Mouse (Mus musculus) splenic B cell, adult 2 months (primary cell): Measurements from ENCODE around the gene Tmem108.

Experiments used
- DNase-seq: peaks from one replicate; pipeline ENCODE4 v3.0.0-alpha.2; 2011; ENCODE audit warnings: low read depth, low spot score
- H3K27me3 ChIP-seq: 2 replicates; pipeline ENCODE4 v1.6.1; 2012; ENCODE audit warnings: mild to moderate bottlenecking, low read length, moderate library complexity, mixed read lengths; ENCODE audit not compliant: control insufficient read depth, poor library complexity, insufficient read depth, severe bottlenecking
- H3K36me3 ChIP-seq: 2 replicates; pipeline ENCODE4 v1.6.1; 2012; ENCODE audit warnings: mild to moderate bottlenecking, low read length, moderate library complexity, mixed read lengths; ENCODE audit not compliant: control insufficient read depth, poor library complexity, insufficient read depth, severe bottlenecking

Gene Tmem108

GRCm38 (mm10) chr9:103558240-103558639 lies 203.4 kb downstream of the Tmem108 start:
- no peak for DNase-seq
- H3K27me3 ChIP-seq: no peaks in the 10 kb centered on the region
- H3K36me3 ChIP-seq: no peaks in the 10 kb centered on the region

DNA sequence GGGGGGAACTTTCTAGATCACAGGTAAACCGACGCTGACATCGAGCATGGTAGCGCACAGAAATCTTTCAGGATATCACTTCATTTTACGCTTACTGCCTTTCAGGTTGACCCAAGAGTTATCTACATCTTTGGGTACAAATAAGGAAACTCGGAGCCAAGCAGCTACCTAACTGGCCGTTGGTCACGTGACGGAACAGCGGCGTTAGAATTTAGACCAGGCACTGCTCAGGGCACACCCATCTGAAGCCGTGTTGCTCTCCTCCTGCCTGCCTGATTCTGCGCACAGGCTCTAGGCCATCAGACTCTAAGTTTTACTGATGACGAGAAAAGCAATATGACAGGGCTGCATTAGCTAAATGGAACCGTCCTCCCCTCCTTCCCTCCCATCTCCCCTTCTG lies 204.6 kb downstream of the Tmem108 start:
- Histone ChIP-seq H3K36me3 (no peaks in the 10 kb centered on the region), H3K27me3 (no peaks in the 10 kb centered on the region)
- no peak for DNase-seq

DNA sequence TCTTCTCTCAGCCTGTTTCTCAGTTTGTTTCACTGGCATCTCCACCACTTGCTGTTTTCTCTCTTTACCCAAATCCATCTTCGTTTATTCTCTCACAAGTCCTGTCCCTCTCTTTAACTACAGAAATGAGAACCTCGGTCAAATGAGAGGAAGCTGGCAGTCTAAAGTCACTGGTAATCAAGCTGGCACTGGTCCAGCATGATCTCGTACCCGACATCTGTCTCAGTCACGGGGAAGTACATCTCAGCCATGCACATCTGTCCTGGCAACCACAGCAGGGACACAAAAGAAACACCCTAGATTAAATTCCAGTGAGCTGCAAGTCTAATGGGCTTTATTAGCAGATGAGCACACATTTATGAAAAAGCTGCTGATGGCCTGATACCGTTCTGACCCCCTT lies 206.3 kb downstream of the Tmem108 start:
- peak; percentile 16 for DNase-seq
- Histone ChIP-seq H3K27me3 (no peaks in the 10 kb centered on the region), H3K36me3 (no peaks in the 10 kb centered on the region)

- no peak for DNase-seq
- no peaks in the 10 kb centered on the region for H3K27me3 ChIP-seq
- no peaks in the 10 kb centered on the region for H3K36me3 ChIP-seq
Observed at GRCm38 (mm10) chr9:103550661-103551248, 210.9 kb downstream of the Tmem108 start.

DNA sequence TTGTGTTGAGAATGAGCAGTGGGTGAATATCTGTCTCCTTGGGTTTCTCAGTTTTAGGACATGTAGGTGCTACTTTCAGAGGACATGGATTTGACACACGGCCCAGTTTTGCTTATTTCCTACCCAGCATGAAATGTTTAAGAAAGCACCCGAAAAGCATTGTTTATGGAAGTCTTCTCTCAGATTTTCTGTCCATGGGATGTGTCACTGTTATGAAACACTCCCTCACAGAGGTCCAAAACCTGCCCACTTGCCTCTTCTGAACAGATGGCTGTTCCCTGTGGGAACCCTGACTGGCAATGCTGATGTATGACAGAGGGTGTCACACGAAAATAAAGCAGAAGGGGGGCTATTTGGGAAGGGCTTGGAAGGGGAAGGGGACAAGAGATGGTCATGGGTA lies 212.5 kb downstream of the Tmem108 start:
- Histone ChIP-seq H3K27me3 (no peaks in the 10 kb centered on the region), H3K36me3 (no peaks in the 10 kb centered on the region)
- no peak for DNase-seq

DNA sequence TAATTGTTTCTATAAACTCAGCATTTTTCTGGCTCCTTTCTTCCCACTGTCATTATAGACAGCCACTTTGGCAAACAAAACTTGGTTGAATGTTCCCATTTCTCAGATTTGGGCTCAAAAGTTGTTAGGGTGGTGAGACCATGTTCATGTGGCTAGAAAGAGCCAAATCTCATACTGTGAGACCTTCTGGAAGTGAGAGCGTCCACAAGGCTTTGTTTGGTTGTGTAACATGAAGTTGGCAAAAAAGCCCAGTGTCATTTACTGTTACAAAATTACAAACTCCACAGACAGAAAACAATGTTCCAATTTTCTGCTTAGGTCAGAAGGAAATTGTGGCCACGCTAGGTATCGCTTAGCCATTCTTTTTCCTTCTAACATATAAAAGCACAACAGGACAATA lies 213.0 kb downstream of the Tmem108 start:
- no peaks in the 10 kb centered on the region for H3K27me3 ChIP-seq
- H3K36me3 ChIP-seq: no peaks in the 10 kb centered on the region
- DNase-seq: no peak

DNA sequence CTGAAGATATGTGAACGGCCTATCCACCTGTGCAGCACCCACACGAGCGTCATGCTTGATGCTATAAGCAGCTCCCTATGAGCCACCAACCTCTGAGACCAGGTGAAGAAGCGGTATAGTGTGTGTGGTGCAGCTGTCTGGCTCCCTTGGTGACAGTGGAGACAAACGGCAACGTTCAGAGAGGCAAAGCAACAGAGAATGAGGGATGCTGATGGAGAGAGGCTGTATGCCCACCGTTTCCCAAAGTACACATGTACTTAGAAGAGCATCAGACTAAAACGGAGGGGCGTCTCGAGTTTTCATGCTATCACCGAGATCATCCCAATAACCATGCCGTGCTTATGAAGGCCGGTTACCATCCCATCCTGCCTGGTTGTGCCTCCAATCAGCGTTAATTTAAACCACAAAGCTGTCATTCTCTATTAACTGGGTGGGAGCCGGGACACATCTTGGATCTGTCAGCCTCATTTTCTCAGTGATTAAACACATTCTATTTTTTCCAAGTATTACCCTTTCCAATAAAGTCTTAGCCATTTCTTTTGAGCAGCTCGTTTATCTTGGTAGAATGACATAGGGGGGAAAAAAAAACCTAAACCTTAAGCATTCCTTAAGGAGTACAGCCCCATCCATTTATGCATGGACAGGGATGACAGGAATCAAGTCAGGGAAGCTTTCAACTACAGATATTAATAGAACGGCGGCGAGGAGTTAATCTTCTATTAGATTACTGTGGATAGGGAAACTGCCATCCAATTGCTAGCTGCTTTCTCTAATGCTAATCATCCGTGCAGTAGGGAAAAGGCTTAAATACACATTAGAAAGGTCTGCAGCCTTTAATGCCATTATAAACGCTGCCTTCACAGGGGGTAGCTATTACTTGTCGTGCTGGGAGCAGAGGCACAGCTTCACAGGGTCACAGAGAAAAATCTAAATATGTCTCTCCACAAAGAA lies 214.7 kb downstream of the Tmem108 start:
- no peak for DNase-seq
- H3K36me3 ChIP-seq: no peaks in the 10 kb centered on the region
- H3K27me3 ChIP-seq: no peaks in the 10 kb centered on the region

DNA sequence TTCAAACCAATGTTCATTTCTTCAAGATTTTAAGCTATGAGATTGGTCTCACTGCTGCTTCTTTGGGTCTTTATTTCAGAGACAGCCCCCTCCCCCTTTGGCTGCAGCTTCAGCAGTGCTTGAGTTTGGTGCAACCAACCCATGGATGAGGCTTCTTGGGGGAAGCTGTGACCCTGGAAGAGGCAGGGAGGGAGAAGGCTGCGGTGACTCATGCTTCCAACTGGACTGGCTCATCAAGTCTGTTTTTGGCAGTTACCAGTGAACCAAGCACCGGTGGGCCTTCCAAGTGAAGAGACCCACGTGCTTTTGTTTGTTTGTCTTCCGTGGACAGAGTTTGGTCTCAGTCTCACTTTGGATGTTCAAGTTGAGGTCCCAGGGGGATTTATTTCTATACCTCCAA lies 215.9 kb downstream of the Tmem108 start:
- Histone ChIP-seq H3K27me3 (no peaks in the 10 kb centered on the region), H3K36me3 (no peaks in the 10 kb centered on the region)
- no peak for DNase-seq

DNA sequence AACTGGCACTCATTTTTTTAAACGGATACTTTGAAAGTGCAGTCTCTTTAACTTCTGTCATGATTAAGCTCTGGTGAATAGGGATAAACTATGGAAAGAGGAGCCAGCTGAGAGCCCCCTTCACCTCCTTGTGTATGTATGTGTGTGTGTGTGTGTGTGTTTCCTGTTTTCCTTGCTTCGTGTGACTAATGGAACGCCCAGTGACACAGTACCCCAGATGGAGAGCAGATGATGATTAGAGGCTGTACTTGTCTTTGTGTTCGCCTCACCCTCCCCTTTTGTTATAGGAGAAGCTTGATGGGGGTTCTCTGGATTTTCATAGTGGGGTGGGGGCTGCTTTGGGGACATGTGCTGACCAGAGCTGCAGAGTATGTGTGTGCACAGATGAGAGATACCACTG lies 216.4 kb downstream of the Tmem108 start:
- DNase-seq: no peak
- Histone ChIP-seq H3K36me3 (no peaks in the 10 kb centered on the region), H3K27me3 (no peaks in the 10 kb centered on the region)

DNA sequence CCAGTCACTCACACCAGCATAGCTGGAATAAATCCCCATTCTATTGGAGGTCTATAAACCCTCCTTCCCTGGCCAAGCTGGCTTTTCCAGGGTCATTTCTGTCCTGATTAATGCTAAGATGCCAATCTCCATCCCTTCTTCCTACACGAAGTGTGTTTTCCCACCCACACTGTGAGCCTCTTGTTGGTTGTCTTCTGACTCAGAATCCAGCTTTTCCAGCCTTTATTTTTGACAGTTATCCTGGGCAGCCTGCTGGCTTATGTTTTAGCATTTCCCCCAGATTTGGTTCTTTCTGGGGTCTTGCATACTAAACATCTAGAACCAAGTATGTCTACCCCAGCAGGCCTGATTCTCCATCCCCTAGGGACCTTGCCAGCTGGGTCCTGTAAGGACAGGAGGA lies 217.0 kb downstream of the Tmem108 start:
- no peak for DNase-seq
- no peaks in the 10 kb centered on the region for H3K27me3 ChIP-seq
- H3K36me3 ChIP-seq: no peaks in the 10 kb centered on the region

GRCm38 (mm10) chr9:103540518-103540917 lies 221.1 kb downstream of the Tmem108 start:
- H3K36me3 ChIP-seq: no peaks in the 10 kb centered on the region
- no peak for DNase-seq
- H3K27me3 ChIP-seq: no peaks in the 10 kb centered on the region

GRCm38 (mm10) chr9:103538047-103538816 lies 223.4 kb downstream of the Tmem108 start:
- DNase-seq: no peak
- H3K27me3 ChIP-seq: no peaks in the 10 kb centered on the region
- H3K36me3 ChIP-seq: no peaks in the 10 kb centered on the region

- Histone ChIP-seq H3K27me3 (no peaks in the 10 kb centered on the region), H3K36me3 (no peaks in the 10 kb centered on the region)
- no peak for DNase-seq
Observed at GRCm38 (mm10) chr9:103536059-103536634, 225.5 kb downstream of the Tmem108 start.

- Histone ChIP-seq H3K36me3 (no peaks in the 10 kb centered on the region), H3K27me3 (no peaks in the 10 kb centered on the region)
- DNase-seq: no peak
Observed at GRCm38 (mm10) chr9:103525041-103525537, 236.5 kb downstream of the Tmem108 start.
